Mouse (Mus musculus): ENCODE results near the gene 1700010B08Rik.
A peak's percentile ranks its signal among the peaks of the same experiment; 100 is the strongest.

DNA sequence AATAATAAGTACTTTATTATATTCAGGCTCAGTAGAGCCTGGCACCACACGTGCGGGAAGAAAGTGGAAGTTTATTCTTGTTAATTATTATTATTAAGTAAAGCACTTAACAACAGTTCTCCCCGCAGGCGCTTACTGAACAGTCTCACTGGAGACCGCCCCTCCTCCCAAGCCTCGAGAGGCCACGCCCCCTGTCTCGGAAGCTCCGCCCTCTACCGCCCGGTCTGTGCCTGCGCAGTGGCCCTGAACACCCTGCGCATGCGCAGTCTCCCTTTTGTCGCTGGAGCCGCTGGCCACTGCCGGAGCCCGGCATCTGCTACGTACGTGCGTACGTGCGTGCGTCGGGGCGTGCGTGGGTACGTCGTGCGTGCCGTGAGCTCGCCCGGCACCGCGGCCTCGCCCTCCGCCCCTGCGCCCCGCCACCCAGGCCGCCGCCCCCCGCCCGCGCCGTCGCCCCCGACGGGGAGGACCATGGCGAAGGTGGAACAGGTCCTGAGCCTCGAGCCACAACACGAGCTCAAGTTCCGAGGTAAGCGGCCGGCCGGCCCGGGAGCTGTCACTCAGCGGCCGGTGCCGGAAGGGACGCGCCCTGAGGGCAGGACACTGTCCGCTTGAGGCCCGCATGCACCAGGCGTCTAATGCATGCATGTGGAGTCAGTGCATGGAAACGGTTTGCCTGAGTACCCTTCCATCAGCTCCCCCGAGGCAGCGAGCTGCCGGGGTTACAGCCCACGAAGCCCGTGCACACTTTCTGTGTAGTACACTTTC lies 18.2 kb downstream of the 1700010B08Rik start, which contains the start of gene Vapb:
- TF ChIP-seq CTCF (IDR thresholded peaks at IDR 0.05; ENCODE audit: low read depth) (peak; percentile 49), EP300 (IDR thresholded peaks at IDR 0.05; ENCODE audit: low read depth) (no peak)

Measured in liver, embryonic 14.5 days (tissue).